Mouse (Mus musculus) ES-Bruce4 (cell line): ENCODE results near the gene Fate1. TPM values are rescaled to one million over a fixed set of nuclear protein-coding genes. Genes with fewer than 3 reads are reported as not detected.

Source experiments
- H3K27ac ChIP-seq: 2 replicates; pipeline ENCODE4 v1.5.1; 2012; ENCODE audit warnings: low read length, inconsistent platforms; ENCODE audit not compliant: insufficient read depth
- H3K27me3 ChIP-seq: 2 replicates; pipeline ENCODE4 v1.6.1; 2012; ENCODE audit warnings: mild to moderate bottlenecking, low read length, inconsistent platforms; ENCODE audit not compliant: control insufficient read depth, poor library complexity, insufficient read depth, severe bottlenecking
- H3K36me3 ChIP-seq: 2 replicates; pipeline ENCODE4 v1.6.1; 2012; ENCODE audit warnings: inconsistent platforms, mild to moderate bottlenecking, low read length, moderate library complexity; ENCODE audit not compliant: control insufficient read depth, poor library complexity, insufficient read depth, severe bottlenecking
- H3K4me1 ChIP-seq: one replicate; pipeline ENCODE4 v1.8.1; 2011; ENCODE audit warnings: low read length; ENCODE audit not compliant: control insufficient read depth, insufficient read depth
- H3K4me3 ChIP-seq: 2 replicates; pipeline ENCODE4 v1.5.1; 2011; ENCODE audit warnings: low read depth, mild to moderate bottlenecking, low read length
- H3K9ac ChIP-seq: 2 replicates; pipeline ENCODE4 v1.6.1; 2012; ENCODE audit warnings: low read depth, mild to moderate bottlenecking, inconsistent platforms; ENCODE audit not compliant: poor library complexity, severe bottlenecking
- H3K9me3 ChIP-seq: replicated peaks from 2 replicates; pipeline ENCODE4 v1.6.1; 2012; ENCODE audit warnings: mild to moderate bottlenecking, low read length, inconsistent platforms; ENCODE audit not compliant: control insufficient read depth, poor library complexity, insufficient read depth, severe bottlenecking
- CTCF ChIP-seq: IDR thresholded peaks from one replicate; pipeline ENCODE4 v1.8.1; 2011; ENCODE audit warnings: low read depth, low read length
- EP300 ChIP-seq: IDR thresholded peaks from 2 replicates; pipeline ENCODE4 v1.6.1; 2011; ENCODE audit warnings: low read depth, low read length; ENCODE audit not compliant: insufficient read depth
- POLR2A ChIP-seq: IDR thresholded peaks from one replicate; pipeline ENCODE4 v1.8.1; 2011; ENCODE audit warnings: low read length; ENCODE audit not compliant: insufficient read depth
- polyA plus RNA-seq: library from polyadenylated mRNA; stranded (reverse); fragments of >200 nt; gene quantifications from 2 replicates; pipeline ENCODE4 v1.2.4, GENCODE M21; 2011; ENCODE audit warnings: low read depth; ENCODE audit not compliant: missing spikeins, insufficient read depth, insufficient read length

The Fate1 gene
- polyA plus RNA-seq, 1 experiment: not detected

DNA sequence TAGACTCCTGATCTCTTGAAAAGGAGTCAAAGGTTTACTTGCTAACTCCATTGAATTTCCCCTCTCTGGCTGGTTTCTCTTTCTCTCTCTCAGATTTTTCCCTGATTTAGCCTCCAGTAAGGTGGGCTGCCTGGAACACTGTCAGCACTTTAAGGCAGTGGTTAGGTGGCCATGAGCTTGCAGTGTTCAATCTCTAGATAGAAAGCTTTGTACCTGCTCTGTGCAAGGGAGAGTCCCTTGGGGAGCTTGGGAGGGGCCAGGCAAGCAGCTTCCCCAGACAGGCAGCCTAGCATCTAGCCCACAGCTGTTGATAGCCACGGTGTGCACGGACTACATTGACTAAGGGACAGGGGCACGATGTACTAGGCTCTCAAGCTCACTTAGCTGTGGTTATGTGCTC lies 18.8 kb downstream of the Fate1 start, which contains the start of gene Cnga2:
Gene Cnga2 (plus strand): TSS at position 301 of the 400 bp plus-strand sequence.
- TF ChIP-seq POLR2A (no peak), CTCF (no peak), EP300 (no peak)
- Histone ChIP-seq H3K4me1 (no peaks in the 10 kb centered on the region), H3K36me3 (no peaks in the 10 kb centered on the region), H3K4me3 (no peak within 1 kb of the TSS), H3K27ac (no peak within 1 kb of the TSS), H3K27me3 (no peaks in the 10 kb centered on the region), H3K9me3 (no peaks in the 10 kb centered on the region), H3K9ac (no peak within 1 kb of the TSS)

DNA sequence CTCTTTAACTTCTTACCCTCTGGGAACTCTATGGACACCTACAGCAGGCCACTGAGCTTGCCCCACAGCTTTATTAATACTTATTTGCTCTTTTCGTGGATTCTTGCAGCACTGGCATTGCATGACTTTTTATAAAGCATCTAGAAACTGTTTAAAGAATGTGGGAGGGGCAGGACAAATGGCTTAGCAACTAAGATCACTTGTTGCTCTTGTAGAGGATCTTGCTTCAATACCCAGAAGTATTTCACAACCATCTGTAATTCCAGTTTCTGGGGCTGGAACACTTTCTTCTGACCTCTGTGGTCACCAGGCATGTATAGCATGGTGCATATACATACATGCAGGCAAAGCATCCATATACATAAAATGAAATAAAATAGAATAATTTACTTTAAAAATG lies 23.2 kb downstream of the Fate1 start:
- Histone ChIP-seq H3K4me3 (no peak overlapping the region), H3K9ac (no peak overlapping the region), H3K4me1 (no peaks in the 10 kb centered on the region), H3K27me3 (no peaks in the 10 kb centered on the region), H3K27ac (no peak overlapping the region), H3K9me3 (no peaks in the 10 kb centered on the region), H3K36me3 (no peaks in the 10 kb centered on the region)
- TF ChIP-seq POLR2A (no peak), EP300 (no peak), CTCF (no peak)

DNA sequence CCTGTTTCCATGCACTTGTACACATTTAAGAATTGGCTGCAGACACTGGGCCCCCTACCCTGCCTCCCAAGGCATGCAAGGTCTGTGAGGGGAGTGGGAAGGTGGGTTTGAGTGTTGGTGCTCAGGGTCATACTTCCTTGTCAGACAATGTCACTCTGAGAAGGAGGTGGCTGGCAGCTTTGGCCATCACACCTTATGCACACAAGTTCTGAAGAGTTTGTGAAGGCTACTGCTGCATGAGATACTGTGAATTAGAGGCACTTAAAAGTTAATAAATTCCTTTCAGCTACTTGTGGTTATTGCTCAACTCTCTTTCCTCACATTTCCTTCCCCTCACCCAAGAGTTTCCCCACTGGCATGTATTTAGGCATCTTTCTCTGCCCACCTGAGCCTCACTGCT lies 37.1 kb downstream of the Fate1 start:
- Histone ChIP-seq H3K27ac (no peak overlapping the region), H3K36me3 (no peaks in the 10 kb centered on the region), H3K9me3 (no peaks in the 10 kb centered on the region), H3K4me1 (no peaks in the 10 kb centered on the region), H3K9ac (no peak overlapping the region), H3K27me3 (no peaks in the 10 kb centered on the region), H3K4me3 (no peak overlapping the region)
- TF ChIP-seq POLR2A: no peak
- TF ChIP-seq CTCF: no peak
- no peak for TF ChIP-seq EP300

DNA sequence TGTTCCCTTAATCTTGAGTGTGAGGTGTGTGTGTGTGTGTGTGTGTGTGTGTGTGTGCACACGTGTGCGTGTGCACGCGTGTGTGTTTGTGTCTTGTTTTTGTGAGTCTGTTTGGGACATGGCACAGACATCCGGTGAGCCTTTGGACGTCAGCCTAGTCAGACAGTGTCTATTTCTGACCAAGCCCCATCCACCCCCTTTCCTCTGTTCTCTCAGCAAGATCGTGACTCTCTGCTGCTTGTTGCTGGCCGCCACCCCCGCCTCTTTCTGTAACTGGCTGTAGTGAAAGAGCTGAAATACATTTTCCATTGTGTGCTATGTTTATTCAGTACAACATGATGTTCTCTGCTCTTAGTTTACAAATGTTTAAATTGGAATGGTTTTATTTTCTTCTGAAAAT lies 39.5 kb downstream of the Fate1 start:
- no peak for TF ChIP-seq POLR2A
- Histone ChIP-seq H3K27me3 (no peaks in the 10 kb centered on the region), H3K4me3 (no peak overlapping the region), H3K27ac (no peak overlapping the region), H3K9me3 (no peaks in the 10 kb centered on the region), H3K9ac (no peak overlapping the region), H3K36me3 (no peaks in the 10 kb centered on the region), H3K4me1 (no peaks in the 10 kb centered on the region)

DNA sequence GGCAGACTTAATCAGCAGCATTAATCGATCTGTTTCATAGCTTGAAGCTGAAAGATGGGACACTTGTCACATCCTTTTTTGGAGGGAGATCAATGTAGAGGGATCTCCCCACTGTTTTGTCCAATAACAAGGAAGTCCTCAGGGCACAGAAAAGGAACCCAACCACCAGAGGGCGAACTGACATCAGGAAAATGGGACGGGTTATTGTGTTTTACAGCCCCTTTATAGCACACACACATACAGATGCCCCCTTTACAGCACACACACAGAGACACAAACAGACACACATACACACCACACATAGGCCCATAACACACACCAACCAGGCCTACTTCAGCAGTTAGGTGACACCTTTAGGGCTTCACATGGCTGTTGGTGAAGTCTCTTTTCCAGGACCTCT lies 40.0 kb downstream of the Fate1 start:
- Histone ChIP-seq H3K27ac (no peak overlapping the region), H3K4me1 (no peaks in the 10 kb centered on the region), H3K27me3 (no peaks in the 10 kb centered on the region), H3K4me3 (no peak overlapping the region), H3K9me3 (no peaks in the 10 kb centered on the region), H3K36me3 (no peaks in the 10 kb centered on the region), H3K9ac (no peak overlapping the region)
- TF ChIP-seq EP300 (no peak), POLR2A (no peak), CTCF (no peak)

DNA sequence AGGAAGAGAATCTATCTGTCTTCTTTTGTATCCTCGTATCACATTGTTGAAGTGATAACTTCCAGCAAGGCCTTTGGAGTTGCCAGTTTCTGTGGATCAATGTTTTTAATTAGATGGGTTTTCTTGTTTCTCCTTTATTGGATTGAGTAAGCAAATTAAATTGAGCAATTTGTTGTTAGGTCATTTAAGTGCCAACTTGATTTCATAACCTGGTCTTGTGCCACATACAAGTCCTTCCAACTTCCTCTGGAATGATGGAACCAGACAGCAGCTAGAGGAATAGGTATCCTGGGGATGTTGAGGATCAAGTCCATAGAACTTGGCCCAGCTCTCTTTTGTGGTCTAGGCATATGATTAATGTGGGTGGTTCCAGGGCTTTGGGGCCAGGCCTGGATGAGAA lies 49.5 kb downstream of the Fate1 start:
- Histone ChIP-seq H3K27me3 (no peaks in the 10 kb centered on the region), H3K9me3 (no peaks in the 10 kb centered on the region), H3K4me1 (no peaks in the 10 kb centered on the region), H3K4me3 (no peak overlapping the region), H3K36me3 (no peaks in the 10 kb centered on the region), H3K9ac (no peak overlapping the region), H3K27ac (no peak overlapping the region)
- no peak for TF ChIP-seq EP300
- no peak for TF ChIP-seq POLR2A
- TF ChIP-seq CTCF: no peak
